Mouse (Mus musculus) cerebellum, adult 2 months (tissue): ENCODE results near the gene Hprt.

Experiments
- CTCF ChIP-seq: fragments of 200-500 bp; IDR thresholded peaks from 2 replicates; pipeline ENCODE4 v1.5.1; 2011; ENCODE audit warnings: low read depth, mild to moderate bottlenecking, control low read depth, low read length, moderate library complexity, borderline replicate concordance; ENCODE audit not compliant: insufficient read depth
- POLR2A ChIP-seq: fragments of 200-500 bp; IDR thresholded peaks from 2 replicates; pipeline ENCODE4 v1.6.1; 2011; ENCODE audit warnings: low read length, control low read depth, borderline replicate concordance; ENCODE audit not compliant: insufficient read depth

DNA sequence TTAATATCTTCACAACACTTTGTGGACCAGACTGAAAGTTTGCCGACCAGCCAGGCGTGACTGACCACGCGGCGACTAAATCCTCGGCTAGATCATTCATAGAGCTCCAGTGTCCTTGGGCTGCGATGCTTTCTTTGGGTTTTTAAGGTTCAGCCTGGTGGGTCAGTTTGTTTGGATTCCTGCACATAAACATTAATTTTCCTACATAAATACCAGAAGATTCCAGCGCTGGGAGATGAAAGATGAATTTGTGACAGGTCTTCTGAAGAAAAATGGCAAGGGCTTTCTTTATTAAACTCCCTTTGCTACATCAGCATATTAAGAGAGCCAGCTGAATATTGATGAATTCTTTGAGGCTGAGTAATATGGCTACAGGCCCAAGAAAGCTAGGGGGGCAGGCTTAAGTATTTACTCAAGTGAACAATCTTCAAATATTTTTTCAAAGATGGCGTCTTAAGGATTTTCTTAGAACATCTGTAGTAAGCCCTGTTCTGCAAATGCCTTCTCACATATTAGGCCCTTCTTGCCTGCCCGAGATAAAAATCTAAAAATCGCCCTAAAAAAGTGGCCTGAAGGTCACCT lies 71.6 kb downstream of the Hprt start:
- TF ChIP-seq CTCF = no peak
- TF ChIP-seq POLR2A = no peak
